Mouse (Mus musculus) midbrain, embryonic 14.5 days (tissue): ENCODE data around the gene Pramel7. TPM values are rescaled to one million over a fixed set of nuclear protein-coding genes. Genes with fewer than 3 reads are reported as not detected.
"Not testable (repeated sequence)": the region's sequence is repeated elsewhere in the genome, so short reads cannot be mapped to it uniquely, and the experiment has no call there.

Experiments used
- ATAC-seq: fragments of 200-750 bp; cut with Nextera tagmentation; 2 replicates; pipeline ENCODE4 v1.8.0; 2017; ENCODE audit warnings: moderate number of reproducible peaks, moderate library complexity; ENCODE audit not compliant: low FRiP score, low TSS enrichment
- DNase-seq: peaks from one replicate; pipeline ENCODE4 v3.0.0-alpha.2; 2015
- H3K27ac ChIP-seq: fragments of 300-500 bp; sonication (generic); replicated peaks from 2 replicates; pipeline ENCODE4 v1.5.1; 2014; ENCODE audit warnings: mild to moderate bottlenecking, low read depth, low read length, moderate library complexity
- H3K27me3 ChIP-seq: fragments of 300-500 bp; sonication (generic); 2 replicates; pipeline ENCODE4 v1.6.1; 2014; ENCODE audit warnings: low read length, control low read depth, mixed read lengths; ENCODE audit not compliant: control insufficient read depth, insufficient read depth
- H3K36me3 ChIP-seq: fragments of 300-500 bp; sonication (generic); 2 replicates; pipeline ENCODE4 v1.6.1; 2014; ENCODE audit warnings: low read length, control low read depth; ENCODE audit not compliant: control insufficient read depth, insufficient read depth
- H3K4me1 ChIP-seq: fragments of 300-500 bp; sonication (generic); 2 replicates; pipeline ENCODE4 v1.6.1; 2014; ENCODE audit warnings: mild to moderate bottlenecking, antibody characterized with exemption, low read length, control low read depth; ENCODE audit not compliant: control insufficient read depth, insufficient read depth
- H3K4me2 ChIP-seq: fragments of 300-500 bp; sonication (generic); 2 replicates; pipeline ENCODE4 v1.6.1; 2014; ENCODE audit warnings: mild to moderate bottlenecking, low read length, moderate library complexity
- H3K4me3 ChIP-seq: fragments of 300-500 bp; sonication (generic); replicated peaks from 2 replicates; pipeline ENCODE4 v1.5.1; 2014; ENCODE audit warnings: low read depth, low read length
- H3K9ac ChIP-seq: fragments of 300-500 bp; sonication (generic); replicated peaks from 2 replicates; pipeline ENCODE4 v1.6.1; 2014; ENCODE audit warnings: mild to moderate bottlenecking, low read length, moderate library complexity
- H3K9me3 ChIP-seq: fragments of 300-500 bp; sonication (generic); 2 replicates; pipeline ENCODE4 v1.6.1; 2016; ENCODE audit warnings: low read length, control low read depth, mixed read lengths; ENCODE audit not compliant: control insufficient read depth
- WGBS: fragments of 180-500 bp; shearing (Covaris S2); extraction: QIAGEN DNeasy Blood & Tissue Kit; methylation state at CpG from one replicate; pipeline ENCODE4 v1.1.7; 2014; 5-methylcytosine and 5-hydroxymethylcytosine counted together
- polyA plus RNA-seq: library from polyadenylated mRNA; unstranded; fragments of >200 nt; fragmentation: Nextera tagmentation; extraction: Ambion mirVana; gene quantifications from 2 replicates; pipeline ENCODE4 v1.2.1, GENCODE M21; 2014

Pramel7 gene
- polyA plus RNA-seq, result not detected in 2 replicates

- not testable (repeated sequence) for ATAC-seq, H3K4me2 ChIP-seq, H3K4me1 ChIP-seq, H3K27ac ChIP-seq, H3K36me3 ChIP-seq, H3K4me3 ChIP-seq, DNase-seq, H3K9me3 ChIP-seq, H3K9ac ChIP-seq, H3K27me3 ChIP-seq
- WGBS, result 91% methylated on average over 4 of the region's 5 CpGs
Measured at GRCm38 (mm10) chr2:87496993-87497392, at the start of gene Pramel7. Gene Pramel7, minus strand, starts transcription at chr2:87497093.

DNA sequence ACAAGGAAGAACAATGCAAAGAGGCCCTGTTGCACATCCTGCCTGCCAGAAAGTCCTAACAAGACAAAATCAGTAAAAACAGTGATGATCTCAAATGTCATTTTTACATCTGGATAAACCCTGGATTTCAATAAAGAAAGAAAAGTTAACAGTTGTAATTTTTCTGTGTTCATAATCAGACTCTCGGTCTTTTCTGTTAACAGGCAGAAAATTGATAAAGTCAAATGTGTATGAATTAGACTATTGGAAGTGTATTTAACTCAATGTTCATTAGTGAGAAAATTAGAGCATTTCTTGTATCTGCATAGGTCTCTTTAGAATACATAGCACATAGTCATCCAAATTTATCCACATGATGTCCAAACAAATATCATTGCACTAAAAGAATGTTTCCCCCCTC lies 48.5 kb upstream of the Pramel7 start, which contains the start of gene Olfr1128:
TSS of gene Olfr1128 (minus strand) at position 101 of the 400 bp plus-strand sequence.
- no peaks in the 10 kb centered on the region for H3K9me3 ChIP-seq
- H3K4me3 ChIP-seq, result no peak within 1 kb of the TSS
- no peak within 1 kb of the TSS for H3K4me2 ChIP-seq
- 85% methylated on average over 1 of the region's 1 CpGs for WGBS
- H3K9ac ChIP-seq, result no peak within 1 kb of the TSS
- no peak within 1 kb of the TSS for H3K27ac ChIP-seq
- H3K27me3 ChIP-seq, result no peaks in the 10 kb centered on the region
- ATAC-seq (no peak), DNase-seq (no peak)
- no peaks in the 10 kb centered on the region for H3K36me3 ChIP-seq
- H3K4me1 ChIP-seq, result no peaks in the 10 kb centered on the region

DNA sequence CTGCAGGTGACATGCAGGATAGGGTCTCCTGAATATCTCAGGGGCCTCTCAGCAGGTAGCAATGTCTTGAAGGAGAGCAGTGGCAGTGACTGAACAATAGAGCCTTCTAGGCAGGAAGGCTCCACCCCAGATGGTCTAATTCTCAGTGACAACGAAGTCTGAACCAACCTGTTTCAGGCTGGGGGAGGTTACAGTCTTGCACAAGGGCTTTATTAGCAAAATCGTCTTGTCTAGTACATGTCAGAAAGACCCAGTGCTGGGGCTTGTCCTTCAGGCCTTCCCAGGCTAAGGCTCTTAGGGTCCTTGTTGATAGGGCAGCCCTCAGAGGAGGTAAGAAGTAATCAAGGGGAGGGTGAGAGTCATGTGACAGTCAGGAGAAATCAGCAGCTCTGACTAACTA lies 37.9 kb upstream of the Pramel7 start:
- Histone ChIP-seq H3K27ac (no peak overlapping the region), H3K4me3 (no peak overlapping the region), H3K27me3 (no peaks in the 10 kb centered on the region), H3K4me2 (no peak overlapping the region), H3K4me1 (no peaks in the 10 kb centered on the region), H3K9me3 (no peaks in the 10 kb centered on the region), H3K9ac (no peak overlapping the region), H3K36me3 (no peaks in the 10 kb centered on the region)
- DNase-seq (no peak), ATAC-seq (no peak)
- WGBS, result 68% methylated on average over 2 of the region's 2 CpGs

GRCm38 (mm10) chr2:87531496-87531895 lies 34.6 kb upstream of the Pramel7 start, which contains the start of gene Olfr153:
Gene Olfr153, plus strand, starts transcription at chr2:87531796.
- no peak for ATAC-seq

GRCm38 (mm10) chr2:87525899-87526616 lies 29.2 kb upstream of the Pramel7 start:
- H3K9me3 ChIP-seq, H3K9ac ChIP-seq, H3K4me1 ChIP-seq, H3K27ac ChIP-seq, H3K27me3 ChIP-seq, H3K36me3 ChIP-seq: not testable (repeated sequence)
- Histone ChIP-seq H3K4me3 (peak overlapping the region; percentile 27), H3K4me2 (peak overlapping the region; percentile 51)
- WGBS, result 24% methylated on average over 38 of the region's 39 CpGs
- ATAC-seq (peak; percentile 75; the same call in 1 of the 2 replicates), DNase-seq (peak; percentile 64)

More at GRCm38 (mm10) chr2:87531496-87531895, 34.6 kb upstream of the Pramel7 start, which contains the start of gene Olfr153:
- no peak for DNase-seq
- Histone ChIP-seq H3K4me1 (no peaks in the 10 kb centered on the region), H3K4me3 (no peak within 1 kb of the TSS), H3K4me2 (no peak within 1 kb of the TSS), H3K9me3 (no peaks in the 10 kb centered on the region), H3K9ac (no peak within 1 kb of the TSS), H3K27ac (no peak within 1 kb of the TSS), H3K36me3 (no peaks in the 10 kb centered on the region), H3K27me3 (no peaks in the 10 kb centered on the region)

- Histone ChIP-seq H3K27ac (no peak overlapping the region), H3K4me1 (no peaks in the 10 kb centered on the region), H3K36me3 (no peaks in the 10 kb centered on the region), H3K9me3 (no peaks in the 10 kb centered on the region), H3K4me3 (no peak overlapping the region), H3K27me3 (no peaks in the 10 kb centered on the region), H3K4me2 (no peak overlapping the region), H3K9ac (no peak overlapping the region)
- ATAC-seq, result no peak
- no peak for DNase-seq
- 90% methylated on average over 4 of the region's 4 CpGs for WGBS
Measured at GRCm38 (mm10) chr2:87520651-87521050, 23.8 kb upstream of the Pramel7 start.

DNA sequence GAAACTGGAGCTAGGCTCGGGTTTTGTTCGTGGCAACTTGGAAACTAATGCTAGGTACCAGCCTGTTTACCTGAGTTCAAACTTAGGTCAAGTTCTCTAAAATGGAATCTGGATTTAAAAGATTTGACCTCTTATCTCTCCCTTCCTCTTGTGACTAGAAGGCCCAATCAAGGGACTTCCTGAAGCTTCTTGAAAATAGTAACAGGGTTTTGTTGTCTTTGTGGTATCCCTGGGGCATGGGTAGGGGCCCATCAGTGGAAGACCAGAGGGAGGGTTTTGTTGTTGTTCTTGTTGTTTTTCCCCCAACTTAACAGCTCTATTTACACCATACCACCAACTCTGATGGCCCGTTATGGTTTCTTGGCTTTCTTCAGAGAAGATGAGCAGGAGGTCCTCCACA lies 19.7 kb upstream of the Pramel7 start:
- Histone ChIP-seq H3K36me3 (no peaks in the 10 kb centered on the region), H3K27me3 (no peaks in the 10 kb centered on the region), H3K4me1 (no peaks in the 10 kb centered on the region), H3K9ac (no peak overlapping the region), H3K4me3 (no peak overlapping the region), H3K9me3 (no peaks in the 10 kb centered on the region), H3K4me2 (no peak overlapping the region), H3K27ac (no peak overlapping the region)
- no peak for DNase-seq
- WGBS, result 86% methylated on average over 3 of the region's 3 CpGs
- no peak for ATAC-seq

DNA sequence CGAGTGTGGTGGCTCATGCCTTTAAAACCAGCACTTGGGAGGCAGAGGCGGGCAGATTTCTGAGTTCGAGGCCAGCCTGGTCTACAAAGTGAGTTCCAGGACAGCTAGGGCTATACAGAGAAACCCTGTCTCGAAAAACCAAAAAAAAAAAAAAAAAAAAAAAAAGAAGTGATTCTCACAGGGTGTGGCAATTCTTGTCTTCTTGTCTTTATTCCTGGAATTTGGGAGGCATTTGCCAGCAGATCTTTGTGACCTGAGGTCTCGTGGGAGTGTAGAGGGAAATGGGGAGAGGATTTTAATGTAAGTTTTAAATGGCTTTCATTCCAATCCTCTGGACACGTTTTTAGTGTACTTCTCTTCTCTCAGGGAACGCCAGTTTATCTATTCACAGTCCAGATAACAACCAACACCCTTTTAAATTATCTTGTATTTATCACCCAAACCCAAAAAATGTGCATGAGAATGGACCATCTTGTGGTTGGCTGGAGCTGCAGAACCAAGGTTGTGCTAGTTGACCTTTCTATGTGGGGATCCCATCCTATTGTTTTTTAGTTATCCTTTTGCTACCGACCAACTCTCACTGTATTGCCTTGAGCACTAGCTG lies 18.7 kb upstream of the Pramel7 start:
- Histone ChIP-seq H3K9me3 (no peaks in the 10 kb centered on the region), H3K4me3 (no peak overlapping the region), H3K36me3 (no peaks in the 10 kb centered on the region), H3K9ac (no peak overlapping the region), H3K27me3 (no peaks in the 10 kb centered on the region), H3K4me2 (no peak overlapping the region), H3K27ac (no peak overlapping the region), H3K4me1 (no peaks in the 10 kb centered on the region)
- 90% methylated on average over 7 of the region's 8 CpGs for WGBS
- ATAC-seq (no peak), DNase-seq (no peak)

- DNase-seq (no peak), ATAC-seq (no peak)
- Histone ChIP-seq H3K36me3 (no peaks in the 10 kb centered on the region), H3K4me2 (no peak overlapping the region), H3K27me3 (no peaks in the 10 kb centered on the region), H3K9ac (no peak overlapping the region), H3K9me3 (no peaks in the 10 kb centered on the region), H3K4me3 (no peak overlapping the region), H3K4me1 (no peaks in the 10 kb centered on the region), H3K27ac (no peak overlapping the region)
- 86% methylated on average over 2 of the region's 2 CpGs for WGBS
Measured at GRCm38 (mm10) chr2:87515046-87515445, 18.2 kb upstream of the Pramel7 start.
